Mouse (Mus musculus): ENCODE measurements around the gene Unc50.

Gene Unc50

DNA sequence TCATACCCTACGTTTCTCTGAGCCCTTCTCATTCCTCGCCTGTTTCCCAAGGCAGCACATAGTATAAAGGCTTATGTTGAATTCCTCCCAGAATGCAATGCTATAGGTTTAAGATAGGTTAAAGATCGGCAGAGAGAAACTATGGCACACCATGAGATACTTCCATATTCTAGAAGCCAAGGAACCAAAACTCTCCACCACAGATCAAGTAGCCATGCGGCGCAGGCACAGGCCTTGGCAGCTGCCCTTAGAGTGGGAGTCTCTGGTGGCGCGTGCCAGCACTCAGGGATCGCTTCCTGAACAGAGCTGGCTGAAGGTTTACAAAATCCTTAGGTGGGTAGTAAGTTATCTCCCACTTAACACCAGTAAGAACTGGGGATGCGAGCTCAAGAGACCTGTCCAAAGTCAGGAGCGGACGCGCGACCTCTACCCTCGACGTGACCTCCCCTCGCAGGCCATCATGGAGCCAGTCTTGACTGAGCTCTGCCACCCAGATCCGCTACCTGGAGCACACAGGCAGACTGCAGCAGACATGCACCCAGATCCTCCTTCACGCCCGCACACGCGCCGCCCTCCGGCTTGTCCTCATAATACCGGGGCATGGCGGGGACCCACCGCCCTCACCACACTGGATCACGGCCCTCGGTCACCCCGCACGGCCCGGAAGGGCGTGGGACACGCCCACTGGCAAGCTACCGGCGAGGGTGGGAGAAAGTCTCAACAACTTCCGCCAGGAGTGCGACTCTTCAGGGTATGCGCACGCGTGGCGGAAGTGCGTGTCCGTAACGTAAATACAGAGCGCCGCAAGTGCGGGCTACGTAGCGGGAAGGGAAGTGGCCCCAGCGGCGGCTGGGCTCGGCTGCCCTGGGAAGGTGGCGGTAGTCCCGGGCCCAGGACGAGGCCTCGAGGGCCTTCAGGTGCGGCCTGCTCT lies at the start of gene Unc50, which contains the start of gene Coa5:
Unc50 (plus strand) TSS at position 774 of the 931 bp plus-strand sequence.
Coa5 (minus strand) TSS at position 738 of the 931 bp plus-strand sequence.
- peak; percentile 96 for DNase-seq

GRCm38 (mm10) chr1:37380913-37381312 lies 49.0 kb upstream of the Unc50 start:
- DNase-seq = no peak

DNA sequence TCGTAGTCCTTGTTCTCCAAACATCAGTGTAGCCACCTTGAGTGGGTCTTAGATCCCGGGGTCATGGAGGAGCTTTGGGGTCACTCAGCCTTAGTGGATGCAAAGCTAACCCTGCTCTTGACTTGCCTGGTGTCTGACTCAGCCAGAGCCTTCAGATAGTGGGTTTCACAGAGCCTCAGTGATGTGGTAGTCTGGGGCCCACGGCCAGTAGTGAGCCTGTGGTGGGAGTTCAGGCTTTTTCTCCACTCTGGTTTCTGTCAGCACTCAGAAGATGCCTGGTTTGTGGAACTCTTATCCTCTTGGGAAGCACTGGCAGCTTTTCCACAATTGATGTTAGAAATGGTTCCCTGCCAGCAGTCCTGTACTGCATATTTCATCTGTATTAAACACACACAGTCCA lies 45.6 kb upstream of the Unc50 start:
- DNase-seq = no peak

GRCm38 (mm10) chr1:37386448-37386971 lies 43.4 kb upstream of the Unc50 start:
- DNase-seq = no peak

DNA sequence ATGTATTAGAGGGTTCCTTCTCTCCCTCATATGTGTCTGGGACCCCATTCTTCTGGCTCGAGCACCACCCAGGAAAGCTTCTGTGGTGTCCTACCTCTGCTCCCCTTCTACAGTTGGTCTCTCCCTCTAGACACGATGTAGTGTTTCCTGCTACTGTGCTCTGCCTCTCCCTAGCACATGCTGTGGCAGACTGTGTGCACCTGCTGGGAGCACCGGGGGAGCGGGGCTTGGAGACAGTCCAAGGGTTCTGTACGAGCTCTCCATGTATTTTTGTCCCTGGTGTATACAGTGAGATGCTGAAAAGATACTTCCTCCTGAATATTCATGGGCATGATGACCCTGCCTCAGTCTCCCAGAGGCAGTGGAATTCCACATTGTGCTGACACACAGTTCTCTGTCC lies 36.8 kb upstream of the Unc50 start:
- DNase-seq = no peak

GRCm38 (mm10) chr1:37396481-37396880 lies 33.5 kb upstream of the Unc50 start:
- peak; percentile 59 to 64 for DNase-seq

DNA sequence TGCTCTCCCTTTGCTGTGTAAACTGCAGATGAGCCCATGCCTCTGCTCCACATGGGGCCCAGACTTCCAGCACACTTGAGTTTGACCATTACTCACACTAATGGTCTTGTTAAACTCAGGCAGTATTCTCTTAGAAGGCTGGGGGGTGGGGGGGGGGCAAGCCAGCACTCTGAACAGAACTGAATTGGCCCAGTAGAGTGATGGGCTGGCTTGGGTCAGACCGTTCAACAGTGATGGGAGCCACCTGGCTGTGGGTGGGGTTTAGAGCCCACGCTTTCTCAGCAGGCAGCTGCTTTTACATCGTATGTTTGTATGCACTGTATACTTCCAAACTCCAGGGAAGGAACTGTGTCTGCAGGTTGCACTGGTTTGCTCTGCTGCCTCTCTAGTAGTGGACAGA lies 31.0 kb upstream of the Unc50 start:
- no peak for DNase-seq

GRCm38 (mm10) chr1:37399734-37400133 lies 30.2 kb upstream of the Unc50 start:
- DNase-seq = no peak

GRCm38 (mm10) chr1:37401687-37402086 lies 28.3 kb upstream of the Unc50 start:
- DNase-seq = peak; percentile 43 to 81

DNA sequence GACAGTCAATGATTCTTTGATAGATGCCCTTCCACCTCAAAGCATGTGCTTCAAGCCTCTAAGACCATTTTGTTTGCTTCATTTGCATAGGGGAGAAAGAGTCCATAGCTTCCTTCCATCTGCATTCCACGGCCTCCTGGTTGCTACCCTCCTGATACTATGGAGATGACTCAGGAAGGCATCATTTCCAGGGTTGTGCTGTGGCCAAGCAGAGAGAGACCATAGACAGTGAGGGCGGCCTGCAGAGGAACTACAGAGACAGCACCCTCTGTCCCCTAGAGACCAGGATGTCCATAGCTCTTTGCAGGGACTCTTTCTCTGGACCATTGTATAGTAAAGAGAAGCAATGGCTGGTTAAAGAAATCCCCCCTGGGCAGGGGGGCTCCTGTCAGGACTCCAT lies 24.8 kb upstream of the Unc50 start:
- no peak for DNase-seq

DNA sequence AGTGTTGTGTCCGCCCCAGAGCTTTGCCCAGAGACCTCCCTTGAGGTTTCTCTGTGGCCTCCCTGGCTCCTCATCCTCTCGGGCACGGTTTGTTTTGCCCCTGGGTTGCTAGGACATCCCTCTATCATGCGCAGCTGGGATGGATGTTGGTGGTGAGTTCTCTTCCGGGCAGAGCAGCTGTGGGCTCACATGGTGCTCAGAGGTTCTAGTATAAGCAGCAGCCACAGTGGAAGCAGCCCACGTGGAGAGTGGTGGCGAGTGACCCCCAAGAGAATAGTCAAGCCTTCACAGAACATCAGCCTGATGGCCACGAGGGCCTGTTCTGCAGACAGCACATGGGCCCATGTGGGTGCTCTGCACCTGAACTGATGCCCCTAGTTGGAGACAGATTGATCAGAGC lies 22.7 kb upstream of the Unc50 start:
- no peak for DNase-seq

- DNase-seq = no peak
These were observed 21.9 kb upstream of the Unc50 start for GRCm38 (mm10) chr1:37408059-37408458.

GRCm38 (mm10) chr1:37408678-37409077 lies 21.3 kb upstream of the Unc50 start:
- no peak for DNase-seq

GRCm38 (mm10) chr1:37409647-37410046 lies 20.3 kb upstream of the Unc50 start:
- DNase-seq = no peak

DNA sequence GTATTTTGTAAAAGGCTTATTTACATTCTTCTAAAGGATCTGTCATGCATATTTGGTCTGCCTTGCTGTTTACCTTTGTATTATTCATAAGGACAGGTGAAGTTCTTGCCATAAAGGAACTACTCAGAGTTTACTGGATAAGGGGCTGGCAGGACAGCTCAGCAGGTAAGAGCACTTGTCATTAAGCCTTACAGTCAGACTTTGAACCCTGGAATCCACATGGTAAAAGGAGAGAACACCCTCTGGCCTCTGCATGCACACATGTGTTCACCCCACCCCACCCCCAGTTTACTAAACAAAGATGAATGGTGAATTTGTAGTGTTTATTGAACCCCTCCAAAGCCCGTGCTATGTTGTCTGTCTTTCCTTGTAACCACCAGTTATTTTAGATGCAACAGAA lies 14.5 kb upstream of the Unc50 start:
- no peak for DNase-seq

DNA sequence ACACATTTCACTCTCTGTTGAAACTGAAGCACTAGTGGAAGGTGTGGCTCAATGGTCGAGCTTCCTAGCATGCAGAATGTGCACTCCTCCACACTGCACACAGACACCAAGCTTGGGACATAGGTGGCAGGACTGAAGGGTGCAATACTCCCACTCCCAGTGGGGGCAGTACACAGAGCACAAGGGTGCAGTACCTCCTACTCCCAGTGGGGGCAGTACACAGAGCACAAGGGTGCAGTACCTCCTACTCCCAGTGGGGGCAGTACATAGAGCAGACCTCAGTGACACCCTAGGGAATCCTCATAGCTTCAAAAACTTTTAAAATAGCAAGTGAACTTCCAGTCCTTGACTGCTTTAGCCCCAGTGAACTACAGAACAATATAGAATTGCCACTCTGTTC lies 10.5 kb upstream of the Unc50 start:
- DNase-seq = peak in 1 of 2 experiments; percentile 60

DNA sequence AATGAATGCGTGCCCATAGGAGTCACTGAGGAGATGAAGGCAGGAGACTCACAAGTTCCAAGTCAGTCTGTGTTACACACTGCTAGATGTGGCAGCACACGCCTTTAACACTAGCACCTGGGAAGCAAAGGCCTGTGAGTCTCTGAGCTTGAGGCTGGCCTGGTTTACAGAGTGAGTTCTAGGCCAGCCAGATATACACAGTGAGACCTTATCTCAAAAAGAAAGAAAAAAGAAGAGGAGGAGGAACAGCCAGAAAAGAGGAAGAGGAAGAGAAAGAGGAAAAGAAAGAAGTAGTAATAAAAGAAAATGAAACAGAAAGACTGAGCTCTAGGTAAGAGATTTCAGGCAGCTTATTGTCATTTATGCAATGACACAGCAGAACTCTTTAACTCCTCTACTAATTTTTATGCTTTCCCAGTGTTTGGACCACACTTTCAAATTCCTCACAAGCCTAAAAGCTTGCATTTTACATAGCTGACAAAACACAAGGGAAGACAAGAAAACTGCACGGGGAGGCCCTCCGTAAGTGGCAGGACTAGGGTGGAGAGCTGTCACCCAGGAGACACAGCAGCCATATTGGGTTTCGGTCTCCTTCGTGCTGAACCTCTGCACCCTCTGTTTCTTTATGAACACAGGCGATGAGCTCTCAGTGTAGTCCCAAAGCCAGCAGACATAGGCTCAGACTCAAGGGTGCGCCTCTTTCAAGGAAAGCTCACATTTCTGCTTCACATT lies 2.6 kb upstream of the Unc50 start:
- DNase-seq = no peak

DNA sequence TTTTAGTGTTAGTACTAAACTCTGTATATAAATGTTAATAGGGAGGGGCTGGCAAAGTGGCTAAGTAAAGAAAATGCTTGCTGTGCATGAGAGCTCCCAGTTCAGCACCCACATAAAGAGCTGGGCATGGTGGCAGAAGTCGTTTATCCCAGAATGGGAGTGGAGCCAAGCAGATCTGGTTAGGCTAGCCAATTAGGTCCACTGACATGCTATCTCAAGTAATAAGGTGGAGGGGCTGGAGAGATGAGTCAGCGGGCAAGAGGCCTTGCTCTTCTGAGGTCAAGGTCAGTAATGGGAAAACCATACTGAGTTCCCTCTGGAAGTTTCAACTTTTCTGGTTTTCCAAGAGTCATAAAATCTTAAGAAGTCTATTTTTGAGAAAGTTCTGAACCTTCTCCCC lies 1.0 kb upstream of the Unc50 start:
- no peak for DNase-seq

GRCm38 (mm10) chr1:37430297-37430840 lies 430 bp downstream of the Unc50 start:
- peak; percentile 18 to 60 for DNase-seq

- DNase-seq = no peak
These were observed 6.5 kb downstream of the Unc50 start for GRCm38 (mm10) chr1:37436419-37436818.

DNA sequence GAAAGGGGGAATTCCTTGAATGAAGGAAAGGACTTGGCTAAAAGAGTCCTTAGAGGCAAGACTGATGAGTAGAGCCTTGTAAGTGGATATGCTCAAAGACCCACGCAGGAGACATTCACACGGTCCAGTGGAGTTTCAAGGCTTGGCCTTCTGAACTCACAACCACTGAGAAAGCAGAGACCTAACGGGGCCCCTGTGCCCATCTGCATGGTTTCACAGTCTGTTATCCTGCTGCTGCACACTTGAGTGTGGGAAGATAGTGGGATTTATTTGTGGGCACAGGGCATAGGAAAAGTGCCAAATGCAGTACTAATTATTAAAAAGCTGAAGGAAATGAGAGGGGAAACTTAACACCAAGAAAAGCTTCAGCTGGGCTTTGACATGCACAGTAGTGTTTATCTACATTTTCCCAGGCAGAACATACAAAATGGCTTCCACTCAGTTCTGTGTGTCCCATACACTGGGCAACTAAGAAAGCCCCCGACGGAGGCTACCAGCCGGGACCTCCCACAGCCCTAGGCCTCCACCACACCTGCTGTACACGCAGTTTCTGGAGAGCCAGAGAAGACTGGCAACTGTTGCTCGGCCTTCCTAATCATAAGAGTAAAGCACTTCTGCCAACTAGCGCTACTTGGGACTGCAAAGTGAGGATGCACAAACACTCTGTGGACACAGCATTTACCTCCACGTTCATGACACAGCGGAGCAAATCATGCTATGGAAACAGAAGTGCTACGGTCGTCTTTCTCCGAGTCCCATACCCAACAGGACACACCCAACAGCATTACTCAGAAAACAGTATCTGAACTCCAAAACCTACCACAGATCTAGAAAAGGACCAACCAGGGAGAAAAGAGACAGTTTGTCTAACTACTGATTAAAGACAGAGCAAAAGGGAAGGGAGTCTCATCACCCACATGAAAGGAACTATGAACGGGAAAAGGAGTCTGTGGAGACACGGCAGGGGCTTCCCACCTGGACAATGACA lies 13.2 kb downstream of the Unc50 start:
- no peak for DNase-seq
